Mouse (Mus musculus) kidney, embryonic 15.5 days (tissue): ENCODE results near the gene Dctn1. TPM values are rescaled to one million over a fixed set of nuclear protein-coding genes. Genes with fewer than 3 reads are reported as not detected.

Source experiments
- ATAC-seq: fragments of 200-750 bp; cut with Nextera tagmentation; replicated peaks from 2 replicates; pipeline ENCODE4 v1.8.0; 2017; ENCODE audit warnings: moderate TSS enrichment; ENCODE audit not compliant: low FRiP score
- H3K27ac ChIP-seq: fragments of 300-500 bp; sonication (generic); 2 replicates; pipeline ENCODE4 v1.5.1; 2015; ENCODE audit warnings: mild to moderate bottlenecking, inconsistent platforms
- H3K27me3 ChIP-seq: fragments of 300-500 bp; sonication (generic); 2 replicates; pipeline ENCODE4 v1.6.1; 2015; ENCODE audit warnings: inconsistent platforms
- H3K36me3 ChIP-seq: fragments of 300-500 bp; sonication (generic); 2 replicates; pipeline ENCODE4 v1.6.1; 2015; ENCODE audit warnings: inconsistent platforms
- H3K4me1 ChIP-seq: fragments of 300-500 bp; sonication (generic); 2 replicates; pipeline ENCODE4 v1.6.1; 2015; ENCODE audit warnings: inconsistent platforms
- H3K4me2 ChIP-seq: fragments of 300-500 bp; sonication (generic); 2 replicates; pipeline ENCODE4 v1.6.1; 2015; ENCODE audit warnings: moderate library complexity, mild to moderate bottlenecking, inconsistent platforms
- H3K4me3 ChIP-seq: fragments of 300-500 bp; sonication (generic); replicated peaks from 2 replicates; pipeline ENCODE4 v1.5.1; 2015; ENCODE audit warnings: mild to moderate bottlenecking, inconsistent platforms
- H3K9ac ChIP-seq: fragments of 300-500 bp; sonication (generic); 2 replicates; pipeline ENCODE4 v1.6.1; 2015; ENCODE audit warnings: mild to moderate bottlenecking, inconsistent platforms
- H3K9me3 ChIP-seq: fragments of 300-500 bp; sonication (generic); replicated peaks from 2 replicates; pipeline ENCODE4 v1.6.1; 2016; ENCODE audit warnings: inconsistent platforms
- WGBS: fragments of 180-500 bp; shearing (Covaris S2); methylation state at CpG from one replicate; pipeline ENCODE4 v1.1.7; 2015; ENCODE audit warnings: mixed read lengths; 5-methylcytosine and 5-hydroxymethylcytosine counted together
- polyA plus RNA-seq: library from polyadenylated mRNA; unstranded; fragments of >200 nt; fragmentation: Nextera tagmentation; extraction: Ambion mirVana; gene quantifications from 2 replicates; pipeline ENCODE4 v1.2.1, GENCODE M21; 2015

The Dctn1 gene
- polyA plus RNA-seq, 1 experiment from 2014 or later, result 93.9 TPM

- Histone ChIP-seq H3K9ac (no peak overlapping the region), H3K9me3 (no peaks in the 10 kb centered on the region), H3K4me1 (peaks cover 9% of the 10 kb centered on the region), H3K36me3 (no peaks in the 10 kb centered on the region), H3K4me2 (no peak overlapping the region), H3K27me3 (peaks cover 4% of the 10 kb centered on the region; the same call in 1 of the 2 replicates), H3K4me3 (no peak overlapping the region), H3K27ac (no peak overlapping the region)
- ATAC-seq, result 0 out of 2 replicates have a peak, but pooled peaks have one; percentile 29
- 94% methylated on average over 4 of the region's 4 CpGs for WGBS
Measured at GRCm38 (mm10) chr6:83246750-83247149, 81.0 kb downstream of the Dctn1 start.

- no peak for ATAC-seq
- 91% methylated on average over 2 of the region's 2 CpGs for WGBS
- Histone ChIP-seq H3K27ac (no peak overlapping the region), H3K27me3 (peaks cover 4% of the 10 kb centered on the region; the same call in 1 of the 2 replicates), H3K4me2 (no peak overlapping the region), H3K36me3 (no peaks in the 10 kb centered on the region), H3K4me3 (no peak overlapping the region), H3K9ac (no peak overlapping the region), H3K9me3 (no peaks in the 10 kb centered on the region), H3K4me1 (peaks cover 9% of the 10 kb centered on the region)
Measured at GRCm38 (mm10) chr6:83247153-83247552, 81.4 kb downstream of the Dctn1 start.

Other genes starting within 250 kb of the Dctn1 start
- gene Sema4f, start 226.2 kb upstream of the Dctn1 start, polyA plus RNA-seq, result 1.3 and 2.1 TPM in 2 replicates
- 0.24 and 0.43 TPM in 2 replicates for gene M1ap, start 219.0 kb upstream of the Dctn1 start, polyA plus RNA-seq
- gene Dok1, start 132.4 kb upstream of the Dctn1 start, polyA plus RNA-seq, result 13.7 and 14.7 TPM in 2 replicates
- gene Loxl3, start 131.7 kb upstream of the Dctn1 start, polyA plus RNA-seq, result 18.0 and 21.6 TPM in 2 replicates
- 196 and 221 TPM in 2 replicates for gene Aup1, start 111.4 kb upstream of the Dctn1 start, polyA plus RNA-seq
- gene Htra2, start 110.6 kb upstream of the Dctn1 start, polyA plus RNA-seq, result 83.9 and 87.5 TPM in 2 replicates
- gene Dqx1, start 108.1 kb upstream of the Dctn1 start, polyA plus RNA-seq, result 3.1 and 4.0 TPM in 2 replicates
- gene Tlx2, start 95.6 kb upstream of the Dctn1 start, polyA plus RNA-seq, result 0.69 and 3.6 TPM in 2 replicates
- 36.5 and 37.8 TPM in 2 replicates for gene Pcgf1, start 88.1 kb upstream of the Dctn1 start, polyA plus RNA-seq
- gene Lbx2, start 79.6 kb upstream of the Dctn1 start, polyA plus RNA-seq, result 7.5 and 9.6 TPM in 2 replicates
- gene Ccdc142, start 64.3 kb upstream of the Dctn1 start, polyA plus RNA-seq, result 2.7 and 3.3 TPM in 2 replicates
- 2.9 and 3.0 TPM in 2 replicates for gene Gm42688, start 64.3 kb upstream of the Dctn1 start, polyA plus RNA-seq
- gene Mrpl53, start 56.9 kb upstream of the Dctn1 start, polyA plus RNA-seq, result 134 and 147 TPM in 2 replicates
- 56.3 and 58.9 TPM in 2 replicates for gene Mogs, start 50.4 kb upstream of the Dctn1 start, polyA plus RNA-seq
- gene Wbp1, start 44.4 kb upstream of the Dctn1 start, polyA plus RNA-seq, result 132 and 144 TPM in 2 replicates
- 15.9 and 17.1 TPM in 2 replicates for gene Ino80b, start 40.5 kb upstream of the Dctn1 start, polyA plus RNA-seq
- gene Rtkn, start 30.5 kb upstream of the Dctn1 start, polyA plus RNA-seq, result 31.5 and 33.7 TPM in 2 replicates
- 6.6 and 8.3 TPM in 2 replicates for gene Wdr54, start 9.5 kb upstream of the Dctn1 start, polyA plus RNA-seq
- gene 1700003E16Rik, start 9.5 kb upstream of the Dctn1 start, polyA plus RNA-seq, result 1.6 and 2.4 TPM in 2 replicates
- gene Slc4a5, start 53.9 kb downstream of the Dctn1 start, polyA plus RNA-seq, result 0.44 and 0.59 TPM in 2 replicates
- 39.7 and 44.9 TPM in 2 replicates for gene Mthfd2, start 160.0 kb downstream of the Dctn1 start, polyA plus RNA-seq
- gene Mob1a, start 160.1 kb downstream of the Dctn1 start, polyA plus RNA-seq, result 69.6 and 70.6 TPM in 2 replicates
- gene Bola3, start 183.2 kb downstream of the Dctn1 start, polyA plus RNA-seq, result 145 and 149 TPM in 2 replicates